ENCODE assay signal across 8 mouse cellular contexts in genomic region chr1:42694665-42695577, GRCm38 (mm10). TPM values are rescaled to one million over a fixed set of nuclear protein-coding genes. Genes with fewer than 3 reads are reported as not detected.
DNase-seq lines count a peak whose midpoint lies in the region; ATAC-seq and TF ChIP-seq lines count a peak whose summit lies in the region.
"Had no signal": no experiment of that assay in that cellular context is flagged by ENCODE, and none has a peak within 500 bp of the region (broad histone marks: within the 10 kb centered on the region; RNA-seq: fewer than 3 reads in every experiment).

No protein-coding gene starts in this region.

- H3K9me3 ChIP-seq in lung, embryonic 14.5 days (ENCODE audit: low read depth, low read length) = no peaks in the 10 kb centered on the region
- H3K9me3 ChIP-seq in embryonic facial prominence, embryonic 14.5 days (ENCODE audit: control insufficient read depth, low read length) = no peaks in the 10 kb centered on the region

- under 1% methylated on average over 50 of the region's 60 CpGs for whole genome bisulfite sequencing in lung, embryonic 14.5 days
- WGBS in embryonic facial prominence, embryonic 14.5 days = under 1% methylated on average over 48 of the region's 60 CpGs

- H3K4me2 ChIP-seq in lung, embryonic 14.5 days = peak overlapping the region; percentile 84
- peak overlapping the region; percentile 68 for H3K4me2 ChIP-seq in embryonic facial prominence, embryonic 14.5 days (ENCODE audit: low read depth, low read length)

- peak; percentile 42; the same call in 1 of the 2 replicates for ATAC-seq in lung, embryonic 14.5 days (ENCODE audit: insufficient read depth)
- ATAC-seq in embryonic facial prominence, embryonic 14.5 days (ENCODE audit: low read depth) = peak; percentile 27
- no peak for ATAC-seq in inflammation-experienced regulatory T-cells, adult 6 months
- no peak for ATAC-seq in granulocyte monocyte progenitor cell, adult 5-6 weeks (replicated peaks; ENCODE audit: poor library complexity, severe bottlenecking)

- H3K36me3 ChIP-seq in lung, embryonic 14.5 days (ENCODE audit: insufficient read depth) = no peaks in the 10 kb centered on the region
- no peaks in the 10 kb centered on the region for H3K36me3 ChIP-seq in embryonic facial prominence, embryonic 14.5 days (ENCODE audit: control insufficient read depth, insufficient read depth, low read length)

- DNase-seq in lung, embryonic 14.5 days = peak; percentile 68
- no peak for DNase-seq in lung, postnatal 14 days
- peak; percentile 56 for DNase-seq in embryonic facial prominence, embryonic 14.5 days (ENCODE audit: low spot score)
- DNase-seq in kidney, adult 18-20 months = peak; percentile 65
- peak; percentile 75 for DNase-seq in mesoderm, embryonic 11.5 days (ENCODE audit: low read depth, low spot score)

- no peak overlapping the region for H3K27ac ChIP-seq in lung, embryonic 14.5 days (ENCODE audit: low read depth)
- peak overlapping the region; percentile 87 for H3K27ac ChIP-seq in embryonic facial prominence, embryonic 14.5 days (replicated peaks; ENCODE audit: low read depth, low read length)
- H3K27ac ChIP-seq: macrophage had no signal

- peaks cover 87% of the 10 kb centered on the region for H3K27me3 ChIP-seq in lung, embryonic 14.5 days (ENCODE audit: insufficient read depth, low read length)
- H3K27me3 ChIP-seq in embryonic facial prominence, embryonic 14.5 days (replicated peaks; ENCODE audit: control insufficient read depth, insufficient read depth, low read length) = peaks cover 80% of the 10 kb centered on the region

- peak overlapping the region; percentile 13; the same call in 1 of the 2 replicates for H3K9ac ChIP-seq in lung, embryonic 14.5 days
- H3K9ac ChIP-seq in embryonic facial prominence, embryonic 14.5 days (ENCODE audit: low read depth, low read length) = peak overlapping the region; percentile 65

- H3K4me3 ChIP-seq in lung, embryonic 14.5 days (ENCODE audit: low read depth, low read length) = peak overlapping the region; percentile 48
- peak overlapping the region; percentile 63 for H3K4me3 ChIP-seq in embryonic facial prominence, embryonic 14.5 days (ENCODE audit: low read depth, low read length)

- H3K4me1 ChIP-seq in lung, embryonic 14.5 days (ENCODE audit: insufficient read depth) = 0 out of 2 replicates have a peak, but pooled peaks cover 3% of the 10 kb centered on the region
- H3K4me1 ChIP-seq in embryonic facial prominence, embryonic 14.5 days (ENCODE audit: control insufficient read depth, insufficient read depth, low read length) = 0 out of 2 replicates have a peak, but pooled peaks cover 3% of the 10 kb centered on the region

- TF ChIP-seq CTCF in lung, embryonic 14.5 days (IDR thresholded peaks at IDR 0.05; ENCODE audit: low read depth) = no peak

RNA-seq across cellular contexts. Expression of gene Pou3f3, which starts 0.6 kb away (rescaled TPM):
- 0.34 and 0.49 TPM in 2 replicates for polyA plus RNA-seq in lung, embryonic 14.5 days (2014; fragmentation: Nextera tagmentation; extraction: Ambion mirVana)
- 2.9 and 3.4 TPM in 2 replicates for polyA plus RNA-seq in embryonic facial prominence, embryonic 14.5 days (2014; fragmentation: Nextera tagmentation; extraction: Ambion mirVana)
- not detected for polyA plus RNA-seq in inflammation-experienced regulatory T-cells, adult 6 months (2017; shearing (Covaris generic))
- not detected in 2 replicates for total RNA-seq in granulocyte monocyte progenitor cell, adult 5-6 weeks (2014; fragmentation: Nextera tagmentation)
- total RNA-seq in granulocyte monocyte progenitor cell, adult 5-6 weeks (2017) = not detected in 2 replicates
- polyA plus RNA-seq: macrophage had no signal

Comparison
In these comparisons a context has a peak if more than half of its experiments do, and no peak if none do; other contexts are left out.
1. ATAC-seq: peak in lung, embryonic 14.5 days (single experiment) and embryonic facial prominence, embryonic 14.5 days (single experiment); none in inflammation-experienced regulatory T-cells, adult 6 months (single experiment) and granulocyte monocyte progenitor cell, adult 5-6 weeks (single experiment).